24 mouse cellular contexts compared by ENCODE assay signal in genomic region chr2:104354117-104354516, GRCm38 (mm10). TPM values are rescaled to one million over a fixed set of nuclear protein-coding genes. Genes with fewer than 3 reads are reported as not detected.
A peak's percentile ranks its signal among the peaks of the same experiment; 100 is the strongest.
DNase-seq lines count a peak whose midpoint lies in the region; ATAC-seq and TF ChIP-seq lines count a peak whose summit lies in the region.
"Had no signal": no experiment of that assay in that cellular context is flagged by ENCODE, and none has a peak within 500 bp of the region (broad histone marks: within the 10 kb centered on the region; RNA-seq: fewer than 3 reads in every experiment).

No protein-coding gene starts in this region.

- TF ChIP-seq EP300 in lung, postnatal 0 days (IDR thresholded peaks at IDR 0.05): peak; percentile 72; the same call in 1 of the 2 replicates
- TF ChIP-seq EP300 in stomach, postnatal 0 days (optimal IDR thresholded peaks at IDR 0.05): no peak

- no peaks in the 10 kb centered on the region for H3K27me3 ChIP-seq in lung, postnatal 0 days (replicated peaks; ENCODE audit: insufficient read depth, low read length)
- H3K27me3 ChIP-seq in stomach, postnatal 0 days (ENCODE audit: control insufficient read depth, insufficient read depth, low read length): no peaks in the 10 kb centered on the region
- H3K27me3 ChIP-seq: embryonic facial prominence, embryonic 15.5 days; heart, embryonic 12.5 days had no signal

- H3K4me1 ChIP-seq in lung, postnatal 0 days (ENCODE audit: insufficient read depth, low read depth, low read length): peaks cover 1% of the 10 kb centered on the region; the same call in 1 of the 2 replicates
- no peaks in the 10 kb centered on the region for H3K4me1 ChIP-seq in lung, adult 2 months (ENCODE audit: control insufficient read depth, insufficient read depth, low read length)
- H3K4me1 ChIP-seq in stomach, postnatal 0 days (replicated peaks; ENCODE audit: control insufficient read depth, insufficient read depth): no peaks in the 10 kb centered on the region
- H3K4me1 ChIP-seq: embryonic facial prominence, embryonic 15.5 days; forebrain, embryonic 10.5 days; heart, embryonic 12.5 days; hindbrain, embryonic 10.5 days had no signal

- peak; percentile 90 for ATAC-seq in lung, postnatal 0 days
- peak; percentile 64; the same call in 1 of the 2 replicates for ATAC-seq in stomach, postnatal 0 days (ENCODE audit: low FRiP score, low TSS enrichment)
- ATAC-seq: CD4-positive, CD25-positive, alpha-beta regulatory T cell, adult 4 months; forebrain, embryonic 14.5 days had no signal

- peak overlapping the region; percentile 78 for H3K27ac ChIP-seq in left cerebral cortex, adult 2 months
- no peak overlapping the region for H3K27ac ChIP-seq in lung, postnatal 0 days (ENCODE audit: low read length)
- no peak overlapping the region for H3K27ac ChIP-seq in stomach, postnatal 0 days (replicated peaks)
- H3K27ac ChIP-seq: embryonic facial prominence, embryonic 15.5 days; forebrain, embryonic 10.5 days; gastrocnemius, adult 2 months; hindbrain, embryonic 10.5 days had no signal

- DNase-seq in left cerebral cortex, adult 2 months (ENCODE audit: extremely low spot score in 1 of 2, low spot score in 2 of 2): no peak
- DNase-seq in left cerebral cortex, adult 8-10 months (ENCODE audit: low spot score in 2 of 2): no peak
- peak; percentile 81 for DNase-seq in lung, postnatal 0 days (ENCODE audit: low spot score)
- DNase-seq in lung, adult 2 months: no peak
- DNase-seq in 3T3-L1 (ENCODE audit: low read depth, low spot score): peak; percentile 5
- DNase-seq in stomach, postnatal 0 days (ENCODE audit: low spot score): no peak
- DNase-seq: adrenal gland, postnatal 10 days; B cell, adult 2 months; cerebellum, adult 11 months; cerebellum, adult 8-10 months; cerebellum, postnatal 14 days; embryo, embryonic 11 days; gastrocnemius, adult 2 months; gastrocnemius, postnatal 25 days had no signal

- H3K36me3 ChIP-seq in lung, postnatal 0 days (ENCODE audit: insufficient read depth, low read length): no peaks in the 10 kb centered on the region
- H3K36me3 ChIP-seq in stomach, postnatal 0 days (ENCODE audit: control insufficient read depth, insufficient read depth, low read length): no peaks in the 10 kb centered on the region
- H3K36me3 ChIP-seq: embryonic facial prominence, embryonic 15.5 days; forebrain, embryonic 10.5 days; G1E; heart, embryonic 12.5 days; hindbrain, embryonic 10.5 days had no signal

- no peak overlapping the region for H3K9ac ChIP-seq in lung, postnatal 0 days (replicated peaks; ENCODE audit: low read depth)
- H3K9ac ChIP-seq in stomach, postnatal 0 days (ENCODE audit: low read length): no peak overlapping the region
- H3K9ac ChIP-seq: embryonic facial prominence, embryonic 15.5 days; heart, embryonic 12.5 days had no signal

- no peak for TF ChIP-seq POLR2A in lung, adult 2 months (IDR thresholded peaks at IDR 0.05; ENCODE audit: borderline replicate concordance, extremely low read depth, low read depth, low read length)

- H3K9me3 ChIP-seq in lung, postnatal 0 days (ENCODE audit: low read length): no peaks in the 10 kb centered on the region
- H3K9me3 ChIP-seq in stomach, postnatal 0 days (ENCODE audit: control insufficient read depth, low read length): no peaks in the 10 kb centered on the region
- H3K9me3 ChIP-seq: embryonic facial prominence, embryonic 15.5 days; forebrain, embryonic 10.5 days; G1E; heart, embryonic 12.5 days; hindbrain, embryonic 10.5 days had no signal

- intact Hi-C loops in left cerebral cortex, adult 2 months (cut with DNase I): loop anchor here (5.0 kb wide), 1 partner anchor 53 kb away; no protein-coding TSS in a partner anchor

- no peak for TF ChIP-seq CTCF in left cerebral cortex, adult 2 months (IDR thresholded peaks at IDR 0.05)
- TF ChIP-seq CTCF in lung, postnatal 0 days (IDR thresholded peaks at IDR 0.05): no peak
- no peak for TF ChIP-seq CTCF in lung, adult 2 months (IDR thresholded peaks at IDR 0.05; ENCODE audit: insufficient read depth, low read length)
- TF ChIP-seq CTCF in stomach, postnatal 0 days (IDR thresholded peaks at IDR 0.05; ENCODE audit: low read depth): no peak

- no peak overlapping the region for H3K4me3 ChIP-seq in left cerebral cortex, adult 2 months
- H3K4me3 ChIP-seq in lung, postnatal 0 days (ENCODE audit: low read depth, low read length): no peak overlapping the region
- no peak overlapping the region for H3K4me3 ChIP-seq in lung, adult 2 months (replicated peaks; ENCODE audit: extremely low read depth, low read depth, low read length)
- no peak overlapping the region for H3K4me3 ChIP-seq in stomach, postnatal 0 days (ENCODE audit: low read depth, low read length)
- H3K4me3 ChIP-seq: embryonic facial prominence, embryonic 15.5 days; erythroblast, embryonic 14.5 days; forebrain, embryonic 10.5 days; gastrocnemius, adult 2 months; heart, embryonic 12.5 days; hindbrain, embryonic 10.5 days had no signal

- H3K4me2 ChIP-seq in lung, postnatal 0 days (replicated peaks; ENCODE audit: low read depth, low read length): no peak overlapping the region
- H3K4me2 ChIP-seq in stomach, postnatal 0 days (replicated peaks; ENCODE audit: low read depth): no peak overlapping the region
- H3K4me2 ChIP-seq: embryonic facial prominence, embryonic 15.5 days; heart, embryonic 12.5 days had no signal

RNA-seq across cellular contexts. Expression of gene D430041D05Rik, which starts 56.7 kb away (rescaled TPM):
- 100 to 1,000 TPM; 121 to 123 TPM for total RNA-seq in left cerebral cortex, adult 2 months (2021)
- total RNA-seq in left cerebral cortex, adult 8-10 months (2022): 100 to 1,000 TPM in 1 of 4 experiments, 10 to 100 TPM in 3; 86.2 to 100 (median 90.7) TPM
- 0.69 and 0.79 TPM in 2 replicates for polyA plus RNA-seq in lung, postnatal 0 days (2015; fragmentation: Nextera tagmentation; extraction: Ambion mirVana)
- 1.1 and 1.5 TPM in 2 replicates for polyA plus RNA-seq in lung, adult 2 months (2012; rRNA removed)
- 0.06 and 0.08 TPM in 2 replicates for polyA plus RNA-seq in stomach, postnatal 0 days (2015; fragmentation: Nextera tagmentation; extraction: Ambion mirVana)
- total RNA-seq: common myeloid progenitor, adult 5-6 weeks; granulocyte monocyte progenitor cell, adult 5-6 weeks had no signal
- polyA plus RNA-seq: CD4-positive, CD25-positive, alpha-beta regulatory T cell, adult 4 months; erythroblast, embryonic 14.5 days had no signal

Comparison
In these comparisons a context has a peak if more than half of its experiments do, and no peak if none do; other contexts are left out.
1. DNase-seq: peak in lung, postnatal 0 days (single experiment) and 3T3-L1 (single experiment); none in left cerebral cortex, adult 2 months (0 of 2), left cerebral cortex, adult 8-10 months (0 of 2), lung, adult 2 months (single experiment) and stomach, postnatal 0 days (single experiment).